Mouse (Mus musculus): ENCODE results near the gene Lmbrd2.
A peak's percentile ranks its signal among the peaks of the same experiment; 100 is the strongest.
"Not testable (repeated sequence)": the region's sequence is repeated elsewhere in the genome, so short reads cannot be mapped to it uniquely, and the experiment has no call there.

The Lmbrd2 gene

DNA sequence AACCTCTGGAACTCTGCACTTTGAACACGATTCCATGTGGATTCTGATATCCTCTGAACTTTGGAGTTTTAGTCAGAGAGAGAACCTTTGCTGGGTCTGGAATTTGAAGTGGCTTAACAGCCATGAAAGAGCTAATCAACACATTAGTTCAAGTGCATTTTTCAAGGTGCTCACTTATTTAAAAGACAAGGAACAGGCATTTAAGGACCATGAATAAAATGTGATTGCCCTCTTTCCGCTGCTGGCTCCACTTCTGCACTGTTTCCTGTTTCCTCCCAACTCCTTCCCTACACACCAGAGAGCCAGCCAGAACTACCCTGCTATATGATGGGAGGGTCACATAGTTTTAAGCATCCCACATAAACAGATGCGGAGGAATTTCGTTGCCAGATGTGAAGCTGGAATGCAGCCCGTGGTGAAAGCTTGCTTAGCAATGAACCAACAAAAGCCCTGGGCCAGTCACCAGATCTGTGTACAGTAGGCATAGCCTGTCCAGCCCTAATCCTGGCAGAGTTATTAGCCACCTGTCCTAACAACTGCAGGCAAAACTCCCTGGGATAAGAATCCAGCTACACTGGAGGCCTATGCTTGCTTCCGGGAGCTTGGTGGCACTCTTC lies 5.4 kb upstream of the Lmbrd2 start:
- no peak for DNase-seq

DNA sequence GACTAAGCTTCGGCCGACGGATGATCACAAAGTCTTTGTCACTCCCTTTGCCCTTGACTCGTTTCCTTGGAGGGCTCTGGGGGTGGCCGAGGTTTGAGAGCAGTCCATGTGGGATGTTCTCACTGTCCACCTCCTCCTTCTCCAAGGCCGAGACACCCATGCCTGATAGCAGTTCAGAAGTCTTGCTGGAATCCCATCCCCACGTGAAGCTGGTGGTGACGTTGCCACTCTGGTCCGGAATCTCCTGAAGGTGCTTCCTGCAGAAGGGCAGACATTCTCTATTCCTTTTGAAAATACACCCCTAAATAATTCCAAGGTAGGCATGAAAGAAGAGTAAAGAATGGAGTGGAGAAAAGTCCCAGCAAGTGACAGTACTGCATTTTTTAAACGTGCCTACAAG lies 903 bp upstream of the Lmbrd2 start:
- DNase-seq: no peak

DNA sequence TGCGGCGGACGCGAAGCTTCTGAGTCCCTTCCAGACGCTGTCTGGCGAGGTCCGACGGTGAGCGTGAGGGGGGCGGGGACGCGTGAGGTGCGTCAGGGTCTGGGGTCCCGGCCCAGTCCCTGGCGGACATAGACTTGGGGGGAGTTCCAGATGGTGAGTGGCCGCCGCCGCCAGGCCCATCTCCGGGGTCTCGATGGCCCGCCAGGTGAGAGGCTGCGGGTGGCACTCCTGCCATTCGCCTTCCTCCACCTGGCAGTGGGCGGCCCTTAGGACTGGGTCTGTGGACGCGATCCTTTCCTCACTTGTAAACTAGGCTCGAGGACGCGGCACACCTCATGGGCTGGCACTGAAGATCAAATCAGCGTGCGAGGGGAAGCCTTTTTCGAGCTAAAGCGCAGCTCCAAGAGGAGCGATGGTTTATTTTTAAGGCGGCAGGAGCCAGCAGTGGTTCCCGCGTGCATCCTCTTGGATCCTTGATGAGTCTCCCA lies 378 bp downstream of the Lmbrd2 start:
- DNase-seq: peak; percentile 45 to 66

DNA sequence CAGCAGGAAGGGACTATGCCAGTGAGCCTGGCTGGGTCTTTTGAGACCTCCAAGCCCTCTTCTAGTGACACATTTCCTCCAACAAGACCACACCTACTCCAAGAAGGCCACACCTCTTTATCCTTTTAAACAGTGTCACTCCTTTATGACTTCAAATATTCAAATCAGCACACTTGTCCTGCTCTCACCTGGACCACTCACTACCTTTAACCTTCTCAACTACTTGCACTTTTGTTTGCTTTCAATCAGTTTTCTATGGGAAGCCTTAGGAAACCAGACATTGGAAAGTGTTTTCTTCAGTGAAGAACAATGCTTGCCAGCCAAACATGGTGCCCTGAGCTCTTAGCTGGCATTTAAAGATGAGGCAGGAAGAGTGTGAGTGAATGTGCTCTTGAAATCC lies 15.0 kb downstream of the Lmbrd2 start, which contains the start of gene Skp2:
Gene Skp2 (minus strand): TSS at position 101 of the 400 bp plus-strand sequence.
- DNase-seq: no peak

DNA sequence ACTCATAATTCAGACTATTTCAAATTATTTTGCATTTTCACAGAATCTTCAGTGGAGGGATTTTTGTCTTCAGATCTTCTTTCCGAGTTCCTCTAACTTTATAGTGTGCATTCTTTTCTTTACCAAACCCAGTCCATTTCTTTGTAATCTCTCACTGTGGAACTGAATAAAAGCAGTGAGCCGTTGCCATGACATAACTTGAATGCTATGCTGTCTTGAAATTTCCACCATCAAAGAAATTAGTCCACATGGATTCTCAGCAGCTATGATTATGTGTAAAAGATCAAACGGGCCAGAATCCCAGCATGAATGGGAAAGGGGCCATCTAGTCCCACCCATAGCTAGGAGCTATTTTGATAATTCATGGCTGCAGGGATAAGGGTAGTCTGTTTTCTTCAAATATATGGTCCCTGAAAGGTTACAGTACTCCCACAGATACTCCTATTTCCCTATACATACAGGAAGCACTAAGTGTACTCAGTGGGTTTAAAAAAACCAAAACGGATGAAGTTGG lies 22.3 kb downstream of the Lmbrd2 start:
- DNase-seq: no peak

DNA sequence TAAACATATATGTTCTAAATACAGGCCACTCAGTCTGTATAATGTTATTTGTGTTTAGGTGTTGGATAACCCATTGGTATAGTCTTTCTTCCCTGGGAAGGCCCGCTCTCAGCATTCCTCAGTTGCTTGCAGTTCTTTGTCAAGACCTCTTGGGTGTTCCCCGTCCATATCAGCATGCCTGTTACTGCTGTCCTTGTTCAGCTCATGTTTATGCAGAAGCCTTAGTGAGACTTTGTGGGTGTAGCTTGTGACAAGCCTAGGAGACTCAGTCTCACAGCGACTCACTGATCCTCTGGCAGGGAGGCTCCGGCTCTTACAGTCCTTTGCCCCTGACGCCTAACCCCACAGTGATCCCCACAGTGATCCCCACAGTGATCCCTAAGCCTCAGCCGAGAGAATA lies 23.8 kb downstream of the Lmbrd2 start:
- no peak for DNase-seq

DNA sequence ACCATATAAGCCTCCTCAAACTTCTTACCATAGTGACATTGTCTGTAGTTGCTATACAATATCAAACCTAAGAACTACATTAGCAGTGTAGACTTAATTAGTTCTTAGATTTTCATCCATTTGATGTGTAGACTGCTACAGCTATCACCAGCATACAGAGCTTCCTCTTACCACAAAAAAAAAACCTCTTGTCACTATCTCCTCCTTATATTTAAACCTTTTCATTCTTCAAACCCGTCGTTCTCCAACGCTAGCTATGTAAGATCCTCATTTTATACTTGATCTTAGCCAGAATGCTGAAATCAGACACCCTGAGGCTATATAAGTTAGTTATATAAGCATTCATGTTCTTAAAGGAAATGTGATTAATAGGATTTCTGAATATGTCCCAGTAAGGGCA lies 36.7 kb downstream of the Lmbrd2 start:
- DNase-seq: no peak

DNA sequence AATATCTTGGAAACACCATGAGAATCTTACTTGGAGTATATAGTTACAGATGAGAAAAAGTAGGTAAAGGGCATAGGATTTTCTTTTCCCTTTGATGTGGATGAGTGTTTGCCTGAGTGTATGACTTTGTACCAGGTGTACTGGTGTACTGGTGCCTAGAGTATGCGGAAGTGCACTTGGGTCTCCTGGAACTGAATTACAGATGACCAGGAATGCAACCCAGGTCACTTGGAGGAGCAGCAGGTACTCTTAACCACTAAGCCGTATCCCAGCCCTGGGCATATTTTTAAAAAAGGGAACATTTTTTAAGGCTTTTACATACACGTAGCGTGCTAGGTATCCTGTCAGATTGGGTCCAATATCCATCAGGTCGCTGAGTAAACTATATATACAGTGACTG lies 43.6 kb downstream of the Lmbrd2 start:
- no peak for DNase-seq

DNA sequence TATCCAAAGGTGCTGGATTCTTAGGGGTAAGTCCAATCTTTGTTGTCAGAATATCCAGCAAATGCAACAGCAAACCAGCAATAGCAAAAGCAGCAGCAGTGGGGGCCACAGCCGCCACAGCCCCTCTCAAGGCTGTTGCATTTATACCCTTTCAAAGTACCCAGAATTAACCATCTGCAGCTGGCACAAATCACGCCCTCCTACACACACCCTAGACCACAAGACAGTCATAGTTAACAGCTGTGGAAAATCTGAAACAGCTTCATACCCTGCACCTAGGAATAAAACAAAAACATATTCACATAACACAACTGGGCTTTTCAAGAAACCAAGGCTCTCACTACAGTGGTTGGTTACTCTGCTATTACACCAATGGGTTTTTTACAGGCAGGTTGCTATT lies 49.4 kb downstream of the Lmbrd2 start:
- no peak for DNase-seq

DNA sequence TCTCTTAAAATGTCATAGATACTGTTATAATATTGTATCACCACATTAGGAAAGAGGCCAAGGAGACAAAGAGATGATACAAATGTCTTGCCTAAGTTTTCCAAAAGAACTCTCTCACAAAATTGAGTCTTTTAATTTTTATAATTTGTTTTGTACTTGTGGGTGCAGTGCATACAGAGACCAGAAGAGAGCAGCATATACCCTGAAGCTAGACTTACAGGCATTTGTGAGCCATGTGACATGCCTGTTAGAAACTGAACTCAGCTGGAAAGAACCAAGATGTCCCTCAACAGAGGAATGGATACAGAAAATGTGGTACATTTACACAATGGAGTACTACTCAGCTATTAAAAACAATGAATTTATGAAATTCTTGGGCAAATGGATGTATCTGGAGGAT lies 52.3 kb downstream of the Lmbrd2 start:
- not testable (repeated sequence) for DNase-seq

DNA sequence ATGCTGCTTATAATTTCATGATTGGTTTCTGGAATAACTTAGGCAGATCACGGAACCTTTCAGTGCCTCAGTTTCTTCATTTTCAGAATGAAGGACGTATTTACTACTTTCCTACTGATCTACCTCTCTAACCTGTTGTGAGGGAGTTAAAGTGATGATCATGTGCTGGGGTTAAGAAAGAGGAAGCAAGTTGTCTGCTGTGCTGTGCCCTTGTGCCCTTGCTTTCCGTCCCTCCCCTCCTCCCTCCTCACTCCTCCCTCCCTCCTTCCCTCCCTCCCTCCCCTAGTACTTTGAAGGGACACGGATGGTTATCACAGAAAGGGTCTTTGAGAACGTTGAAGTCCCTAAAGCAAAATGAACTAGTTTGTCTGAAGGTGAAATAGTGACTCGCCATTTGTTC lies 58.1 kb downstream of the Lmbrd2 start:
- DNase-seq: no peak

DNA sequence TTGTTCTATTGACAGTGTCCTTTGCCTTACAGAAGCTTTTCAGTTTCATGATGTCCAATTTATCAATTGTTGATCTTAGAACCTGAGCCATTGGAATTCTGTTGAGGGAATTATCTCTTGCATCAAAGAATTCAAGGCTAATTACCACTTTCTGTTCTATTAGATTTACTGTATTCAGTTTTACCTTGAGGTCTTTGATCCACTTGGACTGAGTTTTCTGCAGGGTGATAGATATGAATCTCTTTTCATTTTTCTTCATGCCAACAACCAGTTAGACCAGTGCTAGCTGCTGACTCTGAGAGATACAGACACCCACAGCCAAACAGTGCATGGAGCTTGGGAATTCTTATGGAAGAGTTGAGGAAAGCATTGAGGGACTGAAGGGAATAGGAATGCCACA lies 71.5 kb downstream of the Lmbrd2 start:
- DNase-seq: no peak

DNA sequence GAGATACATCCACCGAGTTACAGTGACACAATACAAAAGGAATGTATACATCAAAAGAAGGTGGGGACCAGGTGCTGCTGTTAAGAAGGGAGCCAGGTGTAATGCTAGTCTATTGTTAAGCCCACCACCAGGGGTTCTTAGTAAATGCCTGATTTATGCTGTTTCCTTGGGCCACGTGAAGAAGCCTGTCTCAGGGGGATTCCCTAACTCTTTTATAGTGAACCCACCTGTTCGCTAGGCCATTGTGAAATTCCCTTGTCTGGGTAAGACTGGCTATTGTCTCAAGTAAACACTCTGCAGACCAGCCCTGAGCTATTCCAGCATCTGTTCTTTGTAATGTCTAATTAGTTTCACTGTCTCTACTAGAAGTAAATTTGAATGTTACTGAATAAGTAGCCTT lies 72.7 kb downstream of the Lmbrd2 start:
- not testable (repeated sequence) for DNase-seq

DNA sequence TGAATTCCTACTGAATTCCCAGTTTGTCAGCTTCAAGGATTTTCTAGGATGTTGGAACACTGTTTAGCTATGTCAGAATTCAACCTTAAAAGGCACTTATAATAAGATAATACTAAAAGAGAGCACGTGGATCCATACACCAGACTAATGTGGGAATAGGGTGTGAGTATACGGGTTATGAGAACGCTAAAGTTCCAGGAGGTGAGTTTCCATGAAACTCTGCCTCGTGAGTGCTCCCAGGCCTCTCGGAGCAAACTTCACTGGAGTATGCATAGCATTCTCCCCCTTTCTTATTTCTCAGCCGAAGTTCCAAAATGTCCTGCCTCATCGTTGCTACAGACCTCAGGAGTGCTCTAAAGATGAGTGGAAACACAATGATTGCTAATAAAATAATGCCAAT lies 73.1 kb downstream of the Lmbrd2 start:
- DNase-seq: not testable (repeated sequence)

DNA sequence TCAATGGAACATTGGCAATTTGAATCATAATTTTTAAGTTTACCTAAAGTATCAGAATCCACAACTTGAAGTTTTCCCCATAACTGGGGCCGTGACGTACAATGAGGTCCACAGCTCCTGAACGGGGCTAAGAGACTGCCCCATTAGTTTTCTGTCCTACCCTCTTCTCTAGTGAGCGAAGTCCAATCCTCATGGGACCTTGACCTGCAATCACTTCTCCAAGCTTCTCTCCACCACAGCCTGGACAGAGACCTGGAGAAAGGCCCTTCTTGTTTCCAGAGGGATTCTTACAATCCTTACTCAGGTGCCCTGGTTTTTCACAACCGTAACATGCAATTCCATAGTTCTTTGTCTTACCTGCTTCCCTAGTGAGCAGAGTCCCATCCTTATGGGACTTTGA lies 76.1 kb downstream of the Lmbrd2 start:
- DNase-seq: peak in 1 of 2 experiments; percentile 23

DNA sequence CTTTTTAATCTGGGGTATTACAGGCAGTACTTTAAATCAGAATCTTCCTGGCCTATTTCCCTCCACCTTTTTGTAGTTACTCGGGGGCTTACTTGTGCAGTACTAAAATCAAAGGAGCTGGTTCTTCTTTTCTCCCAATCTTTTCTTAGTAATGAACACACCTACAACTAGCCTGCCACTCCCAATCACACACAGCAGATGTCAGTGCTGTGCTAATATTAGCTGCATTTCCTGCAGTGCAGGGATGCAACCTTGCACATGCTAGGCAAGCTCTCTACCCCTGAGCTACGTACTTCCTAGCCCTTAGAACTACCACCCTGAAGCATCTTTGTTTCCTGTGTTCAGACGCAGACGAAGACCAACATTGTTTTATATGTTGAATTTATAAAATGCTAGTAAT lies 90.6 kb downstream of the Lmbrd2 start:
- peak in 1 of 2 experiments; percentile 21 for DNase-seq

DNA sequence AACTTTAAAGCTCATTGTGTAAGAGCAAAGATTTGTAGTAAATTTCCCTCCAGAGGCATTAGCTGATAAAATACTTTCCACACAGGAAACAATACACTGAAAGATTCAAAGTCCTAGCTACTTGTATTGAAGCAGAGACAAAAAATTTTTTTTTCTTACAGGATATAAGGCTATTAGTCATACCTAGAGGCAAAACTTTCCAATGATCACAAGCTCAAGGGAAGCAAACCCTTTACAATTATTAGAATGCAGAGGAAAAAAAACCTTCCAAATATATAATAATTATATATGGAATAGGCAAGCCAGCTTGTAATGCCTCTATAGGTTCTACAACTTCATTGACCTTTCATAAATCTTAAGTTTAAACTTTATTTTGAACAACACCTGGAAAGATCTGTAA lies 106.0 kb downstream of the Lmbrd2 start:
- no peak for DNase-seq

Measured in kidney, adult 8-10 months (tissue).